Mouse (Mus musculus): ENCODE results near the gene Fkbp11.
A peak's percentile ranks its signal among the peaks of the same experiment; 100 is the strongest.

Gene Fkbp11

GRCm38 (mm10) chr15:98692171-98692715 lies 35.8 kb downstream of the Fkbp11 start:
- DNase-seq: no peak

- DNase-seq: peak; percentile 15
These were observed 36.4 kb downstream of the Fkbp11 start for GRCm38 (mm10) chr15:98691486-98692147.

- DNase-seq: no peak
These were observed 38.3 kb downstream of the Fkbp11 start for GRCm38 (mm10) chr15:98689682-98690081.

- no peak for DNase-seq
These were observed 42.1 kb downstream of the Fkbp11 start for GRCm38 (mm10) chr15:98685926-98686325.

- no peak for DNase-seq
These were observed 44.3 kb downstream of the Fkbp11 start for GRCm38 (mm10) chr15:98683746-98684145.

GRCm38 (mm10) chr15:98683177-98683576 lies 44.8 kb downstream of the Fkbp11 start:
- no peak for DNase-seq

- DNase-seq: no peak
These were observed 46.4 kb downstream of the Fkbp11 start for GRCm38 (mm10) chr15:98681633-98682032.

- DNase-seq: no peak
These were observed 47.3 kb downstream of the Fkbp11 start for GRCm38 (mm10) chr15:98680660-98681059.

GRCm38 (mm10) chr15:98677977-98678376 lies 50.0 kb downstream of the Fkbp11 start:
- DNase-seq: no peak

- peak; percentile 85 for DNase-seq
These were observed 50.9 kb downstream of the Fkbp11 start, which contains the start of gene Rnd1 for GRCm38 (mm10) chr15:98676940-98677728. Gene Rnd1 (minus strand): TSS chr15:98677461.

GRCm38 (mm10) chr15:98676471-98676870 lies 51.5 kb downstream of the Fkbp11 start:
- peak; percentile 51 for DNase-seq

GRCm38 (mm10) chr15:98675634-98676250 lies 52.3 kb downstream of the Fkbp11 start:
- no peak for DNase-seq

- DNase-seq: no peak
These were observed 52.9 kb downstream of the Fkbp11 start for GRCm38 (mm10) chr15:98674994-98675545.
